Mouse (Mus musculus): ENCODE data around the gene Ptpn20. TPM values are rescaled to one million over a fixed set of nuclear protein-coding genes. Genes with fewer than 3 reads are reported as not detected.

Ptpn20 gene
- polyA plus RNA-seq, 1 experiment from 2014 or later: 0.05 TPM

DNA sequence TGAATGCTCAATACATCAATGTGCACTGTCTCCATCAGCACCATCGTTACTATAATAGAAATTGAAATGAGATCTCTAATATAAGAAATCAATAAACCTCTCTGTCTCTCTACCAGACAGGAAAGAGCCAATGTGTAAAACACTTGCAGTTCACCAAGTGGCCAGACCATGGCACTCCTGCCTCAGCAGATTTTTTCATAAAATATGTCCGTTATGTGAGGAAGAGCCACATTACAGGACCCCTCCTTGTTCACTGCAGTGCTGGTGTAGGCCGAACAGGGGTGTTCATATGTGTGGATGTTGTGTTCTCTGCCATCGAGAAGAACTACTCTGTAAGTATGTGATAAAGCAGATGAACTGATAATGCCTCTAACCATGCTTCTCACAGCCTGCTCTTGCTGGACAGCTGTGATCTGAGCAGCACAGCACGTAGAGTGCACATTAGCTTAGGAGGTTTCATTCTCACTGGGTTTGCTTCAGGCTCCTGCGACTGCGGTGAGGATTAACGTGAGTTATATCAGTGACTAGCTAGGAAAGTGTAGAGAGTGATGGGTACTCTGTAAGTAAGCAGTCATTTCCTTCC lies 43.9 kb downstream of the Ptpn20 start:
- no peaks in the 10 kb centered on the region for H3K9me3 ChIP-seq
- peak; percentile 55; the same call in 1 of the 2 replicates for ATAC-seq (replicated peaks)
- no peaks in the 10 kb centered on the region for H3K36me3 ChIP-seq
- no peaks in the 10 kb centered on the region for H3K27me3 ChIP-seq
- H3K4me2 ChIP-seq (replicated peaks): no peak overlapping the region
- no peak overlapping the region for H3K9ac ChIP-seq (replicated peaks)
- no peak overlapping the region for H3K4me3 ChIP-seq
- no peak overlapping the region for H3K27ac ChIP-seq (replicated peaks)
- 74% methylated on average over 8 of the region's 8 CpGs for WGBS
- H3K4me1 ChIP-seq: no peaks in the 10 kb centered on the region

DNA sequence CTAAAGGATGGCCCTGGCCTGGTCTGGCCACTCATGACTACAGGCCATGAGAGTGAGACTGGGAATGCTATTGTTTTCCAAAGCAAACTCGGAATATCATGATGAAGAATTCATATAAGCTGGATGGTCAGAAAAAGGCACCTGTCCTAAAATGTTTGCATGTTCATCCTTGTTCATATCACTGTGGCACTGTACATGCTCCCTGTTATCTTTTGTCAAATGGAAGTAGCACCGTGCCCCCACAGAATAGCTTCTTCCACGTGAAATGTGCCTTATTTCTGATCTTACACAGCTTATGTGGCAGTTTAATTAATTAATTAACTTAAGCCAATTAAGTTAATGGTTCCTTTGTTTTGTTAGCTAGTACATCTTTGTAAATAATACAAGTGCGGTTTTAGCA lies 45.3 kb downstream of the Ptpn20 start:
- no peak for ATAC-seq (replicated peaks)
- 85% methylated on average over 4 of the region's 4 CpGs for WGBS
- no peak overlapping the region for H3K27ac ChIP-seq (replicated peaks)
- H3K4me1 ChIP-seq: no peaks in the 10 kb centered on the region
- no peaks in the 10 kb centered on the region for H3K9me3 ChIP-seq
- no peak overlapping the region for H3K4me2 ChIP-seq (replicated peaks)
- no peak overlapping the region for H3K9ac ChIP-seq (replicated peaks)
- H3K4me3 ChIP-seq: no peak overlapping the region
- H3K27me3 ChIP-seq: no peaks in the 10 kb centered on the region
- H3K36me3 ChIP-seq: no peaks in the 10 kb centered on the region

- no peaks in the 10 kb centered on the region for H3K9me3 ChIP-seq
- H3K4me1 ChIP-seq: no peaks in the 10 kb centered on the region
- 91% methylated on average over 1 of the region's 1 CpGs for WGBS
- no peak overlapping the region for H3K27ac ChIP-seq (replicated peaks)
- no peaks in the 10 kb centered on the region for H3K36me3 ChIP-seq
- no peak overlapping the region for H3K4me2 ChIP-seq (replicated peaks)
- no peak for ATAC-seq (replicated peaks)
- H3K4me3 ChIP-seq: no peak overlapping the region
- no peak overlapping the region for H3K9ac ChIP-seq (replicated peaks)
- no peaks in the 10 kb centered on the region for H3K27me3 ChIP-seq
These were observed 45.8 kb downstream of the Ptpn20 start for GRCm38 (mm10) chr14:33634774-33635173.

DNA sequence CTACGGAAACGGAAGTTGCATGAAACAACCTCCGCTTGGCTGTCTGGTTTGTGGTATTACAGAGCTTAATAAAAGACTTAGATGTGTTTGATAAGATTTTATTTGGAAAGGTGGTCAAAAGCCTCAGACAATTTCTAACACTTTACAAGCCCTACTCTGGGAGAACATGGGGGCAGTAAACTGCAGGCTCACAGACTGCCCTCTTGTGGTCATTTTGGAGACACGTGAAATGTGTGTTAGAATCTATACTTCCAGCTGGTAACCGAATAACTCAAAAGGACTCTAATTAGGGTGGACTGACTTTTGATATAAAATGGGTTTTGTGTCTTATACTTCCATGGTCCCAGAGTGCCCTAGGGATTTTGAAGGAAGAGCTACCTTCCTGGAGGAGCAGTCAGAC lies 50.4 kb downstream of the Ptpn20 start:
- Histone ChIP-seq H3K4me3 (no peak overlapping the region), H3K36me3 (no peaks in the 10 kb centered on the region), H3K9me3 (no peaks in the 10 kb centered on the region), H3K27ac (replicated peaks) (no peak overlapping the region), H3K4me2 (replicated peaks) (no peak overlapping the region), H3K4me1 (no peaks in the 10 kb centered on the region), H3K9ac (replicated peaks) (no peak overlapping the region), H3K27me3 (no peaks in the 10 kb centered on the region)
- WGBS: 76% methylated on average over 5 of the region's 5 CpGs
- no peak for ATAC-seq (replicated peaks)

DNA sequence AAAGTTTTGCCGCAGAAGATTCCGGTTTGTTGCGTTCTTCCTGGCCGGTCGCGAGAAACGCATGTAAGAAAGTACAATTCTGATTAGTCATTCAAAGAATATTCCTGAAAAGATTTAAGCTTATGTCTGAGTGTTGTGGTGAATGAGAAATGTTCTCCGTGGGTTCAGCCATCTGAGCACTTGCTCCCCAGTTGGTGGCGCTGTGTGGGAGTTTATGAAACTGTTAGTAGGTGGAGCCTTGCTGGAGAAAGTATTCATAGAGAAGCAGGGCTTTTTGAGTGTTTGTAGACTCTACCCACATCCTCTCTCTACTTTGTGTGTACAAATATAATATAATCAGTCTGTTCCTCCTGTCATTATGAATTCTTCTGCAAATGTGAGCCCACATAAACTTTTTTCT lies 61.7 kb downstream of the Ptpn20 start:
- H3K4me2 ChIP-seq (replicated peaks): no peak overlapping the region
- WGBS: 93% methylated on average over 9 of the region's 9 CpGs
- H3K4me3 ChIP-seq: no peak overlapping the region
- H3K9ac ChIP-seq (replicated peaks): no peak overlapping the region
- H3K27ac ChIP-seq (replicated peaks): no peak overlapping the region
- H3K4me1 ChIP-seq: no peaks in the 10 kb centered on the region
- H3K9me3 ChIP-seq: no peaks in the 10 kb centered on the region
- no peaks in the 10 kb centered on the region for H3K27me3 ChIP-seq
- no peak for ATAC-seq (replicated peaks)
- no peaks in the 10 kb centered on the region for H3K36me3 ChIP-seq

DNA sequence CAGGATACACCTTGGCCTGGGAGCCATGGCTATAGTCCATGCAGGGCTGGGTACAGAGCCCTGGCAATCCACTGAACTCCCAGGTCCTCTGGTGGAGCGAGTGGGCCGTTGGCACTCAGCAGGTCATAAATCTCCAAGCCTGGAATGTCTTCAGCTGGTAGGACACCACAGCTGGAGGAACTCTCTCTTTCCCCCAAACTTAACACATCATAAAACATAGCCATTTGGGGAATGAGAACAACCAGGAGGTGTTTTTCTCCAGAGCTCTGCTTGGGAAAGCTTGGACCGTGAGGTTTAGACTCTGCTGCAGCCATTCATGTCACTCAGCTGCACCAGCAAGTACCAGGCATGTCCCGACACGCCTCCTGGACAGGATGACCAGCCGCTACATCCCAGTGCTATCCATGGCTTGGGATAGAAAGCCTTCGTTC lies 68.5 kb downstream of the Ptpn20 start:
- H3K9me3 ChIP-seq: no peaks in the 10 kb centered on the region
- no peak for ATAC-seq (replicated peaks)
- 95% methylated on average over 7 of the region's 7 CpGs for WGBS

DNA sequence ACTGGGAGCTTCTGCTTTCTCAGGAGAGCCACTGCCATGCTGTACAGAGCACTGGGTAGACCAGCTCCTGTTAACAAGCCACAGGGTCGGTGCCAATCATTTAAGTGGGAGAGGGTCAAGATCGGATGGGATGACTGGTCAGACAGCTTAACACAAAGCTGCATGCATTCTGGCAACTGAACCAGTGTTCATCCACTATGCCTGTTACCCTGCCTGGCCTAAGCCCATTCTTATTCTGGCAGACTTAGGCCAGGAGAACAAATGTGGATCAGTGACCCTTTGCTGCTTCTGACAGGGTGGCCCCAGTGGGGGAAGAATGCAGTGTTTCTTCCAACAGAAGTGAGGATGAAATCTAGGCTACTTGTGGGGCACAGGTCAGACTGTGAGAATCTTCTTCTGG lies 69.3 kb downstream of the Ptpn20 start:
- Histone ChIP-seq H3K27me3 (no peaks in the 10 kb centered on the region), H3K4me2 (replicated peaks) (no peak overlapping the region), H3K4me1 (no peaks in the 10 kb centered on the region), H3K27ac (replicated peaks) (no peak overlapping the region), H3K9ac (replicated peaks) (no peak overlapping the region), H3K36me3 (no peaks in the 10 kb centered on the region), H3K9me3 (no peaks in the 10 kb centered on the region), H3K4me3 (no peak overlapping the region)
- WGBS: 73% methylated on average over 2 of the region's 2 CpGs
- no peak for ATAC-seq (replicated peaks)

More for the DNA sequence above, 68.5 kb downstream of the Ptpn20 start:
- no peak overlapping the region for H3K4me3 ChIP-seq
- H3K27me3 ChIP-seq: no peaks in the 10 kb centered on the region
- no peak overlapping the region for H3K9ac ChIP-seq (replicated peaks)
- no peaks in the 10 kb centered on the region for H3K4me1 ChIP-seq
- H3K36me3 ChIP-seq: no peaks in the 10 kb centered on the region
- no peak overlapping the region for H3K4me2 ChIP-seq (replicated peaks)
- no peak overlapping the region for H3K27ac ChIP-seq (replicated peaks)

GRCm38 (mm10) chr14:33662080-33662479 lies 73.1 kb downstream of the Ptpn20 start:
- ATAC-seq (replicated peaks): no peak
- no peaks in the 10 kb centered on the region for H3K36me3 ChIP-seq
- no peaks in the 10 kb centered on the region for H3K4me1 ChIP-seq
- H3K27ac ChIP-seq (replicated peaks): no peak overlapping the region
- no peak overlapping the region for H3K4me3 ChIP-seq
- no peak overlapping the region for H3K4me2 ChIP-seq (replicated peaks)
- H3K9ac ChIP-seq (replicated peaks): no peak overlapping the region
- 86% methylated on average over 9 of the region's 9 CpGs for WGBS
- H3K27me3 ChIP-seq: no peaks in the 10 kb centered on the region
- H3K9me3 ChIP-seq: no peaks in the 10 kb centered on the region

DNA sequence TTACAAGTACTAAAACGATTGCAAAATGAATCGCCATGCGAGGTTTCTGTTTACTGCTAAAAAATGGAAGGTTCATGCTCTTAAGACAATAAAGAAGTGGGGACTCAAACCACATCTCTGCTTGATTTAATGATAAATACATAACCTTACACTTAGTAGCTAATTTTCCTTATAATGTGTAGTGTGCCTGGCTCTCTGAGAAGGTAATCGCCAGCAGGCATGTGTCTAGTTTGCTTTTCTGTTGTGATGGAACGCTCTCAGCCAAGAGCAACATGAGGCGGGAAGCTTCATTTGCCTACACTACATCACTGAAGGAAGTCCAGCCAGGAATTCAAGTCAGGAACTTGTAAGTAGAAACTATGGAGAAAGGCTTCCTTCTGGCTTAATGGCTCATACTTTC lies 77.3 kb downstream of the Ptpn20 start:
- H3K27ac ChIP-seq (replicated peaks): no peak overlapping the region
- H3K4me3 ChIP-seq: no peak overlapping the region
- H3K9me3 ChIP-seq: 0 out of 2 replicates have a peak, but pooled peaks cover 4% of the 10 kb centered on the region
- WGBS: 85% methylated on average over 6 of the region's 6 CpGs
- H3K36me3 ChIP-seq: no peaks in the 10 kb centered on the region
- H3K27me3 ChIP-seq: no peaks in the 10 kb centered on the region
- H3K9ac ChIP-seq (replicated peaks): no peak overlapping the region
- ATAC-seq (replicated peaks): no peak
- no peaks in the 10 kb centered on the region for H3K4me1 ChIP-seq
- H3K4me2 ChIP-seq (replicated peaks): no peak overlapping the region

DNA sequence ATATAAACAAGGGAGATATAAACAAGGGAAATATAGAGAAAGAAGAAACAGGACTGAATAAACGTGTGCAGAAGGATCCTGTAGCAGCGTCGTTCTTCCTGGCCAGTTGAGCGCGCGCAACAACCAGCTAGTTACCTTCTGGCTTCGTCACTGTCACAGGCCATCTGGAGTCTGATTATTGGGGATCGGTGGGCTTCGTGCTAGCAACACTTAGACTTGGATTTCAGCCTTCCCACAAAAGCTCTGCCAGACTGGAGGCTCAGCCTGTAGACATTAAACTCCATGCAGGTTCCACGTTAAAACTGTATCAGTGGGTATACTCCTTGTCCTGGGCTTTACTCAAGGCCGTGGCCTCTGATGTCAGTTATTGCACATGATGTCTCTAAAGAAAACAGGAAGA lies 80.9 kb downstream of the Ptpn20 start:
- H3K4me3 ChIP-seq: no peak overlapping the region
- no peak overlapping the region for H3K27ac ChIP-seq (replicated peaks)
- 0 out of 2 replicates have a peak, but pooled peaks cover 4% of the 10 kb centered on the region for H3K9me3 ChIP-seq
- 77% methylated on average over 11 of the region's 11 CpGs for WGBS
- no peaks in the 10 kb centered on the region for H3K4me1 ChIP-seq
- no peak overlapping the region for H3K9ac ChIP-seq (replicated peaks)
- no peak overlapping the region for H3K4me2 ChIP-seq (replicated peaks)
- H3K36me3 ChIP-seq: no peaks in the 10 kb centered on the region
- no peaks in the 10 kb centered on the region for H3K27me3 ChIP-seq
- no peak for ATAC-seq (replicated peaks)

GRCm38 (mm10) chr14:33673350-33674087 lies 84.5 kb downstream of the Ptpn20 start:
- no peaks in the 10 kb centered on the region for H3K4me1 ChIP-seq
- no peaks in the 10 kb centered on the region for H3K27me3 ChIP-seq
- no peak overlapping the region for H3K4me3 ChIP-seq
- no peak overlapping the region for H3K27ac ChIP-seq (replicated peaks)
- H3K9me3 ChIP-seq: 0 out of 2 replicates have a peak, but pooled peaks cover 4% of the 10 kb centered on the region
- no peak overlapping the region for H3K9ac ChIP-seq (replicated peaks)
- peak; percentile 71 for ATAC-seq (replicated peaks)
- H3K36me3 ChIP-seq: no peaks in the 10 kb centered on the region
- no peak overlapping the region for H3K4me2 ChIP-seq (replicated peaks)
- 73% methylated on average over 5 of the region's 5 CpGs for WGBS

DNA sequence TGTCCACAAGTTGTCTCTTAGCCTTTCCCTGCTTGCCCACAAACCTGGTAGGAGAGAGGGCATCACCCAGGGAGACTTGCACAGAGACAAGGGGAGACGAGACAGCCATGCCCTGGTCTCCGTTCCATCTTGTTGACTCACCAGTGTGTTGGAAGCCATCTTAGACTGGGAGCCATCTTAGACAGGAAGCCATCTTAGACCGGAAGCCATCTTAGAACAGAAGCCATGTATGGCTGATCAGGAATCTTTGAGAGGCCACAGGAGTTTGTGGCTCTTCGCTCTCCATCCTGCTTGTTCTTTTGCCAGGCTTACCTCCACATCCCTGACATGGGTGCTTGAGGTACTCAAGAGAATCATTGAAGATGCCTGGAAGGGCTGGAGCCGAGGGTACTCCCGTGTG lies 89.0 kb downstream of the Ptpn20 start:
- 86% methylated on average over 6 of the region's 6 CpGs for WGBS
- Histone ChIP-seq H3K9ac (replicated peaks) (no peak overlapping the region), H3K36me3 (no peaks in the 10 kb centered on the region), H3K9me3 (no peaks in the 10 kb centered on the region), H3K27me3 (no peaks in the 10 kb centered on the region), H3K27ac (replicated peaks) (no peak overlapping the region), H3K4me1 (peaks cover under 1% of the 10 kb centered on the region; the same call in 1 of the 2 replicates), H3K4me3 (no peak overlapping the region), H3K4me2 (replicated peaks) (no peak overlapping the region)
- ATAC-seq (replicated peaks): no peak

- Histone ChIP-seq H3K9ac (replicated peaks) (no peak overlapping the region), H3K4me1 (peaks cover 8% of the 10 kb centered on the region), H3K4me2 (replicated peaks) (no peak overlapping the region), H3K27ac (replicated peaks) (no peak overlapping the region), H3K9me3 (no peaks in the 10 kb centered on the region), H3K36me3 (no peaks in the 10 kb centered on the region), H3K4me3 (no peak overlapping the region), H3K27me3 (no peaks in the 10 kb centered on the region)
- 86% methylated on average over 3 of the region's 3 CpGs for WGBS
- no peak for ATAC-seq (replicated peaks)
These were observed 89.7 kb downstream of the Ptpn20 start for GRCm38 (mm10) chr14:33678740-33679139.

Measured in forebrain, embryonic 15.5 days (tissue).